Mouse (Mus musculus) heart, postnatal 0 days (tissue): Measurements from ENCODE around the gene Olfr66.

Experiments
- CTCF ChIP-seq: IDR thresholded peaks from 2 replicates; pipeline ENCODE4 v1.5.1; 2016; ENCODE audit warnings: antibody characterized with exemption, control low read depth, low read depth
- EP300 ChIP-seq: IDR thresholded peaks from 2 replicates; pipeline ENCODE4 v1.6.1; 2016; ENCODE audit warnings: antibody characterized with exemption, low read depth

- no peak for TF ChIP-seq CTCF
- 0 out of 2 replicates have a peak, but pooled peaks have one; percentile 50 for TF ChIP-seq EP300
Measured at GRCm38 (mm10) chr7:103910047-103910446, 24.0 kb upstream of the Olfr66 start.
